Mouse (Mus musculus) erythroblast, embryonic 14.5 days (primary cell): Measurements from ENCODE around the gene Higd2a.

ENCODE experiments used
- GATA1 ChIP-seq: IDR thresholded peaks from 2 replicates; pipeline ENCODE4 v1.6.1; 2012; ENCODE audit warnings: low read length, inconsistent platforms, mixed read lengths
- TAL1 ChIP-seq: IDR thresholded peaks from 3 replicates; pipeline ENCODE4 v1.6.1; 2012; ENCODE audit warnings: low read length, inconsistent platforms, mixed read lengths

- no peak for TF ChIP-seq GATA1
- no peak for TF ChIP-seq TAL1
These were observed 20.7 kb upstream of the Higd2a start for GRCm38 (mm10) chr13:54569282-54569681.
